Mouse (Mus musculus) ES-Bruce4 (cell line): ENCODE data around the gene Pbld1.

Experiments
- CTCF ChIP-seq: IDR thresholded peaks from one replicate; pipeline ENCODE4 v1.8.1; 2011; ENCODE audit warnings: low read depth, low read length
- POLR2A ChIP-seq: IDR thresholded peaks from one replicate; pipeline ENCODE4 v1.8.1; 2011; ENCODE audit warnings: low read length; ENCODE audit not compliant: insufficient read depth

DNA sequence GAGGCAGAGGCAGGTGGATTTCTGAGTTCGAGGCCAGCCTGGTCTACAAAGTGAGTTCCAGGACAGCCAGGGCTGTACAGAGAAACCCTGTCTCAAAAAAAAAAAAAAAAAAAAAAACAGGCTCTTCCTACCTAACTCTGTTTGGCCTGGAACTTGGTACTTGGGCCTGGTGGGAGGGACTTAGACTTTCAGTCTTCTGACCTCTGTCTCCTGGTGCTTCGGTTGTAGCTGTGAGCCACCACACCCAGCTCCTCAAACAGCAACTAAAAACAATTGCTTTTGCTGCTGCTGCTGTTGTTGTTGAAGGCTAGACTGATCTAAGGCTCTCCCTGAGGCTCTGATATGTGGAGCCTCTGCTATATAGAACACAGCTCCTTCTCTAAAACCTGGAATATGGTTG, 10.9 kb upstream of the Pbld1 start:
- TF ChIP-seq POLR2A (no peak), CTCF (no peak)
